Mouse (Mus musculus) liver, embryonic 14.5 days (tissue): ENCODE data around the gene Serinc5.

Experiments used
- CTCF ChIP-seq: IDR thresholded peaks from 2 replicates; pipeline ENCODE4 v1.5.1; 2016; ENCODE audit warnings: antibody characterized with exemption, low read depth, control low read depth
- EP300 ChIP-seq: IDR thresholded peaks from 2 replicates; pipeline ENCODE4 v1.6.1; 2016; ENCODE audit warnings: antibody characterized with exemption, low read depth

DNA sequence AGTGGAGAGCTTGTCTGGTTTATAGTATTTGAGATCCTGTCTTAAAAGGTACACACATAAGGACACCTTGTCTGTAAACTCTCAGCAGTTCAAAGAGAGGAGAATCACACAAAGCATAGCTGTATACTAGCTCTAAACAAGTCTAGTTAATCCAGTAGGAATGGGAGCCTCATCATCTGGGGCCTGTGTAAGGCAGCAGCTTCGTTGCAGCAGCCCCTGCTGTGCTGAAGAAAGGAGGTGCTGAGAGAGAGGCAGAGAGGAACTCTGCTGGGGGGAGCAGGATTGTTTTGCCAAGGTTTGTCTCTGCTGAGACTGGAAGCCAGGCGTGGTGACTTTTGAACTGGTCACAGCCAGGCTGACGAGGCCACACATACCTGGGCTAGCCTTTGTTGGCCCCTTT is 98.6 kb downstream of the Serinc5 start:
- TF ChIP-seq CTCF (no peak), EP300 (no peak)
